Mouse (Mus musculus) thymus, postnatal 10 days (tissue): Measurements from ENCODE around the gene Cbx4.

Experiments used
- DNase-seq, 2 experiments: peaks; one replicate each; pipeline ENCODE4 v3.0.0; 2021; ENCODE audit warnings: low spot score in 2 of 2

Gene Cbx4

DNA sequence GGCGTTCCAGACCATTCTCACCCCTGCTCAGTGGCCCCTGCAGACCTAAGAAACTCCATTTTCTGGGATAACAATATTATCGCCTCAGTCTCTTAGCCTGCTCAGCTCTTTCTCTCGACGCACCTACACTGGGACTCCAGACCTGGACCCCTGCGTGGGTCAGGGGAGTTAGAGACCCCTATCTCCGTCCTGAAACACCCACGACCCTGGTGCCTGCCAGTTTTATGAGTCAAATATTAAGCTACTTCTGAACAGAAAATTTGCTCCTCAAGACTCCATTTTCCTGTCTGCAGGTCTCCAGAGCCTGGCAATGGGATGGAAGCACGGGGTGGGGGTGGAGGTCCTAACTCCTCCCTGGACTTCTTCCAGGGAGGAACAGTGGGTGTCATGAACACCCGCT is 28.7 kb downstream of the Cbx4 start:
- no peak for DNase-seq

DNA sequence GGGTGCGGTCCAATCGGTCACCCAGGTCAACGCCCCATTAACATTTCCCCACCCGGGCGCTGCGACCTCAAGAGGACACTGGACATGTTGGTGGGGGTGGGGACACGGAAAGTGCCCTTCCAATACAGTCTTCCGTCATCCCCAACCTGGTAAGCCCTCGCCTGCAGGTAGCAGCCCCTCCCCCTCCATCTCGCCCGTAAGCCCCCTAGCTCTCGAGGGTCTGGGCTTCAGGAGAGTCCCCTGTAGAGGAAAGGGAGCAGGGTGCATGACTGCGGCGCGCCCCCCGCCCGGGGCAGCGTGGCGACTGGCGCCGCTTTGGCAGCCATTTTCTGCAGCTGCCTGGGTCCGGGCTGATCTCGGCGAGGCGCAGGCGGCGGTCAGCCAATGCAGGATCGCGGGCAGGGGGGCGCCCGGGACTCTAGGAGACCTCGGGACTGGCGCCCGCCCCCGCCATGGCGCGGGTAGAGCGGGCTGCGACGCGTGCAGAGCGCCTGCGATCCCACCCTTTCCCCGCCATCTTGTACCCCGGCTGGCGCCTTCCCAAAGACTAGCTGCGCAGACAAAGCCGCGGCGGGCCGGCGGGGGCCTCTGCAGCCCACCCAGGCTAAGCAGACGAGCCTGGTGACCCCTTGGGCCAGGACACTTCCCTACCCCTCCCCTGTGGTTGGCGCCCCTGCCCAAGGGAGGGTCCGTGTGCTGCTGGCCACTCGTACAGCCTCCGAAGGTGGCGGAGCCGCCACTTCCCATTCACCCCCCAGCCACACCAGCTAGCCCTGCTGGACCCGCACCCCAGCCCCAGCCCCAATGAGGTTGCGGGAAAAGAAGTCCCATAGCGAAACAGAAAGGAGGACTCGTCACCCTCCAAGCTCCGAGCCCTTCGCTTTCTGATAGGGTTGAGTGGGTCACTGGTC is 29.5 kb downstream of the Cbx4 start:
- DNase-seq, result peak in 1 of 2 experiments; percentile 44

DNA sequence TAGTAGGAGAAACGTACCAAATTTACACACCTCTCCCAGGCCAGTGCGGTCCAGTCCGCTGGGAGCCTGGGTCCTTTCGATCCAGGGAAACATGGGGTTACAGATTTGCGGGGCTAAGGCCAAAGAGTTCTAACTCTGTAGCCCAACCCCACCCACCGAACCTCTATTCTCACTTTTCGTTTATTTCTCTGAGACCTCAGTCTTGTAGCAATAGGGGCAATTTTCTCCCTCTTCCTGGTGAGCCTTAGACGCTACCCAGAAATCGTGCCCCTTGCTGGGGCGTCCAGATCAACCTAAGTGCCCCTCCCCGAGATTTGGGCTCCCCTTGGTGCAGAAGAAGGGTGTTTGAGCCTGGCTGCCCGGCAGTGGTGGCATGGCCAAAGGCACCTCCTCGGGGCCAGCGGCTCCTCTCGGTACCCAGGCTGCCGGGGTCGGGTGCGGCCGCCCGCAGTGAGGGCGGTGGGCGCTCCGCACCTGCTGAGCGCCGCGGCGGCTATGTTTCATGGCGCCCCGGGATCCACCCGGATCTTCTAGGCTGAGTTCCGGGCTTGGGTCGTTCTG is 30.4 kb downstream of the Cbx4 start:
- peak in 1 of 2 experiments; percentile 18 for DNase-seq

DNA sequence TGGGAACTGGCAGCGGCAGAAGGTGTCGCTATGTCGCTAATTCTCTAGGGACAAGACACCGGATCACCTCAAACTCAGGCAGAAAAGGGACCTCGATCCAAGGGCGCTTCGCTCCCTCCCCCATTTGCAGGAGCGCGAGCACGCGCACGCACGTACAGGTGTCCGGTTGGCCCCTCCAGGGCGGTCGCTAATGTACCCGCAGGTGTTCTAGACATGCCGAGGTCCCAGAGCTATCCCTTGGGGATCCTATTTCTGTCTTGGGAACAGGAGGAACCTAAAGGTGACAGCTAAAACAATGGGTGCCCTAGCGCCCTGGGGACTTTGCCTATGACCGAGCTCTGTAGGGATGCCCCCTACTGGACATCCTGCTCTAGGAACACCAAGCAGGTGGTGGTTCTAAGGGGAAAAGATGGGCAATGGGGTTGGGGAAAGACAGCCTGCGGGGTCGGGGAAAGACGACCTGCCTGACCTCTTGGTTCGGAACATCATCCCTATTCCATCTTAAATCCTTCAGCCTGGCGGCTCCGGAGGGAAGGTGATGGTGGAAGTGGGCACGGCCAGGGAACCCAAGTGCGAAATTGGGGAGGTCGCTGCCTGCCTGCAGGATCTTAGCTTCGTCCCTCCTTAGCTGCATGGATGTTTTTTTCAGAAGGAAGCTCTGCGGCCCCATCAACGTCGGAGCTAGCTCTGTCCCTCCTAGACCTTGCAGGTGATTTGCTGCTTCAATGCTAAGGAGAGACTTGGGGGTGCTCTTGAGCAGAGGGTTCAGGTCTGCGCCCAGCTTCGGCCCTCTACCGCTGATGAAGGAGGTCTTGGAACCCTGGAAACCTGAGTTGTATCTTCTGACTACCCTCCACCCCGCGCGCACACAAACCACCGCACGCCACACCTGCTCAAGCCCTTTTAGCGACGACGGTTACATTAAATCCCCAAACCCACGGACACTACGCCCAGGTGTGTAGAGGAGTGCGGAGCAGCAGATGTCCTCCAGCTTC is 31.4 kb downstream of the Cbx4 start:
- peak in 1 of 2 experiments; percentile 59 for DNase-seq

DNA sequence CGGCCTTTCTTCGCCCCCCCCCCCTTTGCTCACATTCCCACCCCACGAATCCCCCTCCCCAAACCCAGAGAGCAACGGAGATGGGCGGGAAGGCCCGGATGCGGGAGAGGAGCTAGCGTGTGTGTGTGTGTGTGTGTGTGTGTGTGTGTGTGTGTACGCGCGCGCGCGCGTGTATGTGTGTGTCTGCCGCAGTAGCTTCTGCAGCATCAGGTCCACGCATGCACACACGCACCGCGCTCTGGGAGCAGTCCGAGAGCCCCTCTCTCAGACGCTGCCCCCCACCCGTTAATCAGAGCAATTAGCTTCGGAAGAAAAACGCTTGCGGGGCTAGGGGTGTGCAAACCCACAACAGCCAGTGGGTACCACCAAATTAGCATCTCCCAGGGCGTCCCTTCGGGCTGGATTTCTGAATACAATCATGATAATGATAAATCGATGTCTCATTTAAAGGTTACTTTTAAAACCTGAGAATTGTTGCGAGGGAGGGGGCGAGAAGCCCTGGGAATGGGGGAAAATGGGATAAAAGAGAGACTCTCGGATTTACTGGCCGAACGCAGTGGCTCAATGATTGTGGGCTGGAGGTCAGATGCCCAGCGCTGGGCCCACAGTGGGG is 32.2 kb downstream of the Cbx4 start:
- DNase-seq, result no peak

DNA sequence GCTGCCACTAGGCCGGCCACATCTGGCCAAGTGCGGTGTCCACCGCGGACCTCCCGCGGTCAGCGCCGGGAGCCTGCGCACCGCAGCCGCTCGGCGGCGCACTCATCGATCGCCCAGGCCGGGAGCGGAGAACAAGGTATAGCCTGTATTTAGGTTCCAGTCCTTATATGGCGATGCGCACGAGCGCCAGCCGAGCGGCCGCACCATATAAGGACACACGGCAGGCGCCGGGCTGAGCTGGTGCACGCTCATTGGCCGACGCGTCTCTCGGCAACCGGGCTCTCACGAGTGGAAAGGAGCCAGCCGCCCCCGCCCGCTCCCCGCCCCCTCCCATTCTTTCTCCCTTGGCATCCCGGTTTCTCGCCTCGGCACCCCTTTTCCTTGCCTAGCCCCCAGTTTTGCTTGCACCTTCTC is 32.8 kb downstream of the Cbx4 start:
- DNase-seq, result peak; percentile 80 to 82

DNA sequence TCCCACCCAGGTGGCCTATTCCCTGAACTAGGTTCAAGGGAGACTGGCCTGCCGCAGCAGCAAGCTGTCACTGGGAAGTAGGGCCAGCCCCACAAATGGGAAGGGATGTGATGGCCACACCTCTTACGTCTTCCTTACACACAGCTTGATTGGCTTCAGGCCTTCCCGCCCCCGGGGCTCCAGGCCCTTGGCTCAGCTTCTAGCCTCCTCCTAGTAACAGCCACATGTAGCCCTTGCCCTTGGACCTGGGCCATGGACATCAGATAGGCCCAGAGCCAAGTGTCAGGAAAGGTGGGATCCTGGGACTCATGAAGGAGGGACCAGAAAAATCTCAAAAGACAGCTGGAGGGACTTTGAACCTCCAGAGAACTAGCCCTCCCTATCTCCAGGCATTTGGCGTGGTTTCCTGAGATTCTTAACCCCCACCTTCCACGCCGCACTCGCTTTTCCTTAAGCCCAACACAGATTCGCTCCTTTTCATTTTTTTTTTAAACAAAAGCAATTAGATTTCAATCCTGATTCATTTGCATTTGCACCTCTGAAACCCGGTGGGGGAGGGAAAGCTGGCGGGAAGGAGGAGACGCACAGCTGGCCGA is 33.3 kb downstream of the Cbx4 start:
- no peak for DNase-seq

DNA sequence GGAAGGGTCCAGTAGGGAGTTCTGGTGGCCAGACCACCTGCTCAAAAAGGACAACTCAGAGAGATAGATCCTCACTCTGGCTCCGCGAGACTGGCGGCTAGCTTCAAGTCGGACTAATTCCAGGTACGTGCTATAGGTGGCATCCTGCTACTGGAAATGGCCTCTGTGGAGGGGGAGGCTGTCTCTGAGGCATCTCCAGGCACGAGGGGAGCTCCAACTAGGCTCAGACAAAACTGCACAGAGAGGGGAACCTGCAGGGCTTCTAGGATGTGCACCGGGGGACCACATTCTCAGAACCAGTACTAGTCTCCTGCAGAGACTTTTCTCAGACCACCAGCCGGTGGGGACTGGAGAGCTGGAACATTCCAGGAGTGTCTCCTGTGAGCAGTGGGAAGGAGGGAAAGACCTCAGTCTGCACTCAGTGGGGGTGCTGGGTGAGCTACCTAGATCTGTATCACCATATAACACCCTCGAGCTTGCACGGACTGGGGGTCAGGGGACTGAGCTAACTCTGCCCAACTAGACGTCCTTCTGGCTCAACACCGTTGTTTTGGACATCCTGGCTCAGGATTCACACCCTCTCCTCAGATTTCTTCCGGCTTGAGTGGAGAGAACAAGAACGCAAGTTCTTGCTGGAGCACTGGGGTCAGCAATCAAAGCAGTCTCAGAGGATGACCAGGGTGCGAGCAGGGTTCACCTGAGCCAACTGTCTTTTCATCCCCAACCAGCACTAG is 33.9 kb downstream of the Cbx4 start:
- DNase-seq, result peak; percentile 43 to 59

DNA sequence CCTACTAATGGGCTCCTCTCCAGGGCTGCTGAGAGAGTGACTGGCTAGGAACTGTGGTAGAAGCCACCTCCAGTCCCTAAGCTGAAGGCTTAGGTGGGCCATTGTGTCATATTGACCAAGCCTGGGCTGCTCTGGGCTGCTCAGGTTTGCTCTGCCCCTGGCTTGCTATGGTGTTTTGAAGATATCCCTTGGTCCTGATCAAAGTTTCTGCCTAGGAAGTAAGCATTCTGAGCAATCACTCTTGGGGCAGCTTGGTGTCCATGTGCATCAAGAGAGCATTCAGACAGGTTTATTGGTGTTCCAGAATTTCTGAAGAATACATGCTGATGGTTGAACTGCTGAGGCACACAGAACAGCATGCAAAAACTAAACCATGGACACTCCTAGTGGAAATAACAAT is 34.6 kb downstream of the Cbx4 start:
- no peak for DNase-seq

DNA sequence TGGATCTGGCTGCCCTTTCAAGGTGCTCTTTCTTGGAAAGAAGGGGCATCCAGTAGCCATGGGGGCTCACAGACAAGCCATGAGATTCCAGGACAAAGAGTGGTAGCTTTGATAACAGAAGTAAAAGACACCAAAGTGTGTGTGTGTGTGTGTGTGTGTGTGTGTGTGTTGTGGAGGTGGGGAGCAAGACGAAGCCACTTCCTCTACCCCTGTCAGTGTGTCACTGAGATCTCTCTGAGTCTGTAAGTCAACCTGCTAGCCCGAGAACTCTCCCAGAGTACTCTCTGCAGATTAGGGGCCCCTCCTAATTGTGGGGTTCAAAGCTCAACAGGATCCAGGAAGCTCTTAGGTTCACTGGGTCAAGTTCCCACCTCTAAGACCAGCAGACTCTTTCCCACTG is 35.7 kb downstream of the Cbx4 start:
- no peak for DNase-seq

DNA sequence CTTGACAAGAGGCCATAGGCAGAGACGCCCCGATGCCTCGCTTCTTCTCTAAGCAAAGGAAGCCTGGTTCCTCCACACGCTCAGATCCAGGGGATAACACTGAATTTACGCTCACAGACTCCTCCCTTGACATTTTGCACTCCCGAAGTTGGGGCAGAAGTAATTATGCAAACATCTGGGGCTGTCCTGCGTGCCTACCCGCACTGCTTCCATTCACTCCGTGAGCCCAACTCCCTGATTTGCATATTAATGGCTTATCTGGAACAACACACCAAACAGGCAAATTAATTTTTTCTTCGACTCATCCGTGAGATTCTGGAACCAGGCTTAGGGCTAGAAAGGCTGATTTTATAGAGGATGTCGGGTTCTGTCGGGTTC is 37.9 kb downstream of the Cbx4 start:
- DNase-seq, result no peak

DNA sequence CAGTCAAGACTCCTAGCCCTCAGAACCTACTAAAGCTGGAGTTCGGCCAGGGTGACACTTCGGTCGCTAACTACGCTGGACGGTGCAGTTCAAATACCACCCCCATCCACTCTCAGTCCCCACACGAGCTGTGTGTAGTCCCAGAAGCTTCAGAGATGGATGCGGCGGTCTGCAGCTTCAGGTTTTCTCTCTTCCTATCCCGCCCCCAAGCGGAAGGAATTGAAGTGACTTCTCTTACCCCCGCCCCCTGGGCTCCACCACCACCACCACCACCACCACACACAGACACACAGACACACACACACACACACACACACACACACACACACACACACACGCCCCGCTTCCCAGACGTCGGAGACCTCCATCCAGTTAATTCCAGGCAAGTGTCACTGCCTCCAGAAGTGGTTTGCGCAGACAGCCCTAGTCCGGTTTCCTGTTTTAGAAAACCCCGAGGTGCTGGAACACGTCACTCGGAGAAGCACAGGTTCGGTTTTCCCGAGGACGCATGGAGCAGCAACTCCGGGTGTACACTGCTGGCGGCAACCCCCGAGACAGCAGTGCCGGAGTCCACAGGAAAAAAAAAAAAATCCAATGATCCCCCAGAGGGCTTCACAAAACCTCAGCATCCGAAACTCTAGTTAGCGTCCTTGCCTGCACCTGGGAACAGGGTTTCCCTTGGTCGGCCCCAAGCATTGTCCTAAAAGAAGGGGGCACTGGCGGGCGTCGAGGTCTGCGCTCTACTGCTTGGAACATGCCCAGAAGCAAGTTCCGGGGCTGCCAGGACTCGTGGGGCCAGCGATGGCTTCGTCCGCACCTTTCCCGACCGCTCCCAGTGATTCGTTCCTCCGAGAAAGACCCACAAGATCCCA is 38.5 kb downstream of the Cbx4 start:
- DNase-seq, result peak in 1 of 2 experiments; percentile 18

DNA sequence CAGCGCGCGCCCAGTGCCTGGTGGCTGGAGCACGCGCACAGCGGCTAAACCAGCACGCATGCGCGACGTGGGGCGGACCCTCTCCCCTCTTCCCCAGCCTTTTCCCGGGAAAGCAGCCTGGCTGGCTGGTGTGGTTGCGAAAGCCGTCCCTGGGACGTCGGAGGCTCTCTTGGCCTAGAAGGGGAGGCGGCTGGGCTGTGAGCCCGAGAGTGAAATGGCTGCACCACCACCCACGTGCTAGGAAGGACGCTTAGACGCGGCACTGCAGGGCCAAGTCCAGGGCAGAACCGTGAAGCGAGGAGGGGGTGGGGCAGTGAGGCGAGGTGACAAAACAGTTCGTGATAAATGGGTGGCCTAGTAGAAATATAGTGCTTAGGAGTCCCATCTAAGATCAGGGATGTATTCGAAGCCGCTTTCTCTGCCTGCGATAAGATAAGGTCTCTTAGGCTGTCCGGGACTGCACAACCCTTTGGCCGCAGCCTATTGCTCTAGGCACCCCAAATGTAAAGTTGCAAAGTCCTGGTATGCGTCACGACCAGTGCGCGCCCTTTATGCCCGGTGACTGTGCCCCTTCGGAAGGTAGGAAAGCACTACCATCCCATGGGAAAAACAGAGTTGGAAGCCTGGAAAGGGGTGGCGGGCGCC is 39.3 kb downstream of the Cbx4 start:
- DNase-seq, result no peak

DNA sequence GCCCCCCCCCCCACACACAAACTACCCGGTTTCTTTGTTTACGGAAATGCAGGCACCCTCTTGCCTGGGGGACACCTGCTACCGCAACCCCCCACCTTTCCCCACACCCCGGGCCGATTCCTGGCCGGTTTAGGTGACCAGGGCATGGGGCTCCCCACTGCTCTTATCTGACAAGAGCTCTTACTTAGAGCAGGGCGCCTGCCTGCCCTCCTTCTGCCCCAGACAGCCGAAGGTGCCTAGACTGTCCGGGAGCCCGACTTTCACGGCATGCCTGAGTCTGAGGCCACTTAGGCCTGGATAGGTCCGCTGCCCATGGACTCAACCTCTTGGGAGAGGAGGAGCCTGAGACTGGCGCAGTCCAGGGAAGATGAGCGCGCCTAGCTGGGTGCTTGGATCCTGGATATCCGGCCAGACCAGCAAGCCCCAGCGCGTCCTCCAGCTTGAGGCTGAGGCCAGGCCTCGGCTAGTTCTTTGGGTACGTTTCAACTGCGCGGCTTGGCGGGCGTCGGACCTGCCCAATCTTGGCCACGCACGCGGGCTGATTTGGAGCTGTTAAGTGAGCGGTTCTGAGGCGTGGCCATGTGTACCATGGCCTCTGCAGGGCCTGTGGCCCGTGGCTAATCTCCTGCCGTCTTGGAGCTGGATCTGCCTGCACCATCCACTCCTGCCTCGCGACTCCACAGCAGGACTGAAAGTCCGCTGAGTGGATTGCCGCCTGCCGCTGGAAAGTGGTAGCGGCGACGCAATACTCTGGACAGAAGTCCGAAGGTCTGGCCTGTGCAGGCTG is 41.3 kb downstream of the Cbx4 start:
- DNase-seq, result no peak

DNA sequence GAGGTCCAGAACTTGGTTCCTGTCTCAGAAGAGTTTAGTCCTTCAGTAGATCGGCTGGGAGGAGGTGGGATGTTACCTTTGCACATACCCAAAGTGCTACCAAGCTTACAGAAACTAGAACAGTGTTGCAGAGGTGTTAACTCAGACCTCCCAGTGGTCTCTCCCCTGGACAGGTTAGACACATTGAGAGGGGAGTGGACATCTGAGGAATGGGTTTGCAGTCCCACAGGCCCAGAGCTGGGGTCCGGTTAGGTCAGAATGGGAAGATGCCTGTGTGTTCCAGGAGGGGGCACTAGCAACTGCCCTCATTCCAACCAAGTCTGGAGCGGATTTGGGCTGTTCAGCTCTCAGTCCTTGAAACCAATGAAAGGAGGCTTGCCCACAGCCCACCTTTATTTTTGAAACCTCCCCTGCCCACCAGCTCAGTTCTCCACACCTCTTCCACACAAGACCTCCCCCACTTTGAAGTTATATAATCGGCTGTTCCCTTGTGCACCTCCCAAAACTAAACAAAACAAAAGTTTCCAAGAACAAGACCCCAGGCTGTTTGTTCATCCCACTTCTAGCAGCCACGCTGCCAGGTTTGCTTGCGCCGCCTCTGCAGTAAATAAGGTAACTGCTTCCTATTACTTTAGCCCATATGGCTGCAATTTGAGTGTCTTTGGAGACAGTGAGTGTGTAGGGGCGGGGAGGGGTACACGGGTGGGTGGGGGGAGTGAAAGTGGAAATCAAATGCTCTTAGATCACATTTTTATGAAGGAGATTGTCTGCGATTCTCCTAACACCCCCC is 42.1 kb downstream of the Cbx4 start:
- DNase-seq, result no peak

DNA sequence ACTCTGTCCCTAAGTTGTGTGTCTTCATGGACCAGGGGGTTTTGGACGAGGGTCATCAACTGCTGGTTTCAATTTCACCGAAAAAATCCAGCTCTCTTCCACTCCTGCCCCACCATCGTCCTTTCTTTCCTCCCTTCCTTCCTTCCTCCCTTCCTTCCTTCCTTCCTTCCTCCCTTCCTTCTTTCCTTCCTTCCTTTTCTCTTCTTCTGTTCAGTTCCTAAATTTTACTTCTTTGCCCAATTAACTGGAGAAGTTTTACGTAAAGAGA is 42.8 kb downstream of the Cbx4 start:
- DNase-seq, result no peak

DNA sequence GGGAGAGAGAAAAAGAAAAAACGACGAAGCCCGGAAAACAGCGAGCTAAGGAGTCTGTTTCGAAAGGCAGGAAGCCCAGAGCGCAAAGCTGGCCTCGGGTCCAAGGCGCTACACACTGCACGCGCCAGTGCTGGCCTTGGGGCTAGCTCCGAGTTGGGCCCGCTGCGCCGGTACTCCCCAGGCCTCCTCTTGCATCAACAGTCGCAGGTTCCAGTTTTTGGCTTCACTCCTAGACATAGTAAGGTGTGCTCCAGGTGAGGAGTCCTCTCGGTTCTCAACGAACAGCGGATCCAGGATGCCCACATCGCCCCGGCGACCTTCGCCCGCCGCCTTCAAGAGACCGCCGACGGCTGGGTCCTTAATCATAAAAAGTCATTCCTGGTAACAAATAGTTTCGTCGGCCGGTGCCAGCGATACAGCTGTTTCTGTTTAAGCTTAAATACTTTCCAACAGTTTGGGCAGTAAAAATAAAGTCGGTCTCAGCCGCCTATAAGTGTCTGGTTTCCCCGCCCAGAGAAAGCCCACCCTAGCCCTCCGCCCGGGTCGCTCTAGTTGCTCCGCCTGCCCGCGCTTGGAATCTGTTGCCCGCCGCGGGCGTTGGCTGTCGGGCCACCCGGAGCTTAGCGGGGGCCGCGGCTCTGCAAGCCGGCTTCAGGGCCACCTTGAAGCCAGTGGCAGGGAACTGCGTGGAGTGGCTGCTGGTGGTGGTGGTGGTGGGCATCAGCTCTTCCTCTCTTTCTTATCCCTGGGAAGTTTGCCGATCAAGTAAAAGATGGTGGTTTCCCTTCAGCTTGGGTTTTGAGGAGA is 43.4 kb downstream of the Cbx4 start:
- no peak for DNase-seq
